Mouse (Mus musculus) E14TG2a.4 (cell line): ENCODE results near the gene Cenpp.

Experiments used
- CTCF ChIP-seq: conservative IDR thresholded peaks from 2 replicates; pipeline ENCODE4 v1.5.1; 2014; ENCODE audit warnings: low read length
- NANOG ChIP-seq: IDR thresholded peaks from 2 replicates; pipeline ENCODE4 v1.6.1; 2014; ENCODE audit warnings: borderline replicate concordance, low read length, mixed read lengths

GRCm38 (mm10) chr13:49420754-49421605 lies 231.6 kb downstream of the Cenpp start, which contains the start of gene Ippk:
- TF ChIP-seq CTCF (no peak), NANOG (no peak)
